Mouse (Mus musculus) E14TG2a.4 (cell line): Measurements from ENCODE around the gene Tbc1d1.

ENCODE experiments used
- CTCF ChIP-seq: conservative IDR thresholded peaks from 2 replicates; pipeline ENCODE4 v1.5.1; 2014; ENCODE audit warnings: low read length
- NANOG ChIP-seq: IDR thresholded peaks from 2 replicates; pipeline ENCODE4 v1.6.1; 2014; ENCODE audit warnings: borderline replicate concordance, low read length, mixed read lengths
- POU5F1 ChIP-seq: IDR thresholded peaks from 2 replicates; pipeline ENCODE4 v1.6.1; 2014; ENCODE audit warnings: low read length, borderline replicate concordance

- TF ChIP-seq CTCF (no peak), POU5F1 (no peak), NANOG (no peak)
Measured at GRCm38 (mm10) chr5:64341671-64342070, 185.6 kb downstream of the Tbc1d1 start.
